Mouse (Mus musculus): ENCODE measurements around the gene Clec16a.

Clec16a gene

GRCm38 (mm10) chr16:10534567-10534966, 10.6 kb upstream of the Clec16a start:
- DNase-seq (ENCODE audit: low read depth, low spot score) = no peak

- no peak for DNase-seq (ENCODE audit: low read depth, low spot score)
Observed at GRCm38 (mm10) chr16:10536323-10536722, 8.8 kb upstream of the Clec16a start.

GRCm38 (mm10) chr16:10536961-10537360, 8.2 kb upstream of the Clec16a start:
- DNase-seq (ENCODE audit: low read depth, low spot score) = no peak

GRCm38 (mm10) chr16:10540763-10541597, 4.2 kb upstream of the Clec16a start:
- DNase-seq (ENCODE audit: low read depth, low spot score) = no peak

- no peak for DNase-seq (ENCODE audit: low read depth, low spot score)
Observed at GRCm38 (mm10) chr16:10541598-10541930, 3.6 kb upstream of the Clec16a start.

GRCm38 (mm10) chr16:10542266-10542665, 2.9 kb upstream of the Clec16a start:
- no peak for DNase-seq (ENCODE audit: low read depth, low spot score)

GRCm38 (mm10) chr16:10542698-10543365, 2.3 kb upstream of the Clec16a start, which contains the start of gene Dexi:
Dexi (minus strand) TSS chr16:10543054.
- DNase-seq (ENCODE audit: low read depth, low spot score) = peak; percentile 99

GRCm38 (mm10) chr16:10546865-10547264, 1.7 kb downstream of the Clec16a start:
- DNase-seq (ENCODE audit: low read depth, low spot score) = no peak

- no peak for DNase-seq (ENCODE audit: low read depth, low spot score)
Observed at GRCm38 (mm10) chr16:10548938-10549337, 3.8 kb downstream of the Clec16a start.

GRCm38 (mm10) chr16:10549600-10549999, 4.5 kb downstream of the Clec16a start:
- DNase-seq (ENCODE audit: low read depth, low spot score) = no peak

GRCm38 (mm10) chr16:10551592-10551991, 6.5 kb downstream of the Clec16a start:
- no peak for DNase-seq (ENCODE audit: low read depth, low spot score)

GRCm38 (mm10) chr16:10553858-10554257, 8.7 kb downstream of the Clec16a start:
- DNase-seq (ENCODE audit: low read depth, low spot score) = no peak

- no peak for DNase-seq (ENCODE audit: low read depth, low spot score)
Observed at GRCm38 (mm10) chr16:10559991-10560390, 14.9 kb downstream of the Clec16a start.

GRCm38 (mm10) chr16:10565278-10565885, 20.2 kb downstream of the Clec16a start:
- DNase-seq (ENCODE audit: low read depth, low spot score) = peak; percentile 80

GRCm38 (mm10) chr16:10567153-10567552, 22.0 kb downstream of the Clec16a start:
- no peak for DNase-seq (ENCODE audit: low read depth, low spot score)

- DNase-seq (ENCODE audit: low read depth, low spot score) = no peak
Observed at GRCm38 (mm10) chr16:10569809-10570395, 24.8 kb downstream of the Clec16a start.

GRCm38 (mm10) chr16:10570708-10571107, 25.6 kb downstream of the Clec16a start:
- DNase-seq (ENCODE audit: low read depth, low spot score) = no peak

- peak; percentile 33 for DNase-seq (ENCODE audit: low read depth, low spot score)
Observed at GRCm38 (mm10) chr16:10571820-10572219, 26.7 kb downstream of the Clec16a start.

GRCm38 (mm10) chr16:10574936-10575335, 29.8 kb downstream of the Clec16a start:
- DNase-seq (ENCODE audit: low read depth, low spot score) = no peak

GRCm38 (mm10) chr16:10575915-10576314, 30.8 kb downstream of the Clec16a start:
- no peak for DNase-seq (ENCODE audit: low read depth, low spot score)

- no peak for DNase-seq (ENCODE audit: low read depth, low spot score)
Observed at GRCm38 (mm10) chr16:10577548-10577947, 32.4 kb downstream of the Clec16a start.

GRCm38 (mm10) chr16:10578376-10578775, 33.2 kb downstream of the Clec16a start:
- DNase-seq (ENCODE audit: low read depth, low spot score) = no peak
